Mouse (Mus musculus) adrenal gland, postnatal 0 days (tissue): ENCODE results near the gene Ramp3. TPM values are rescaled to one million over a fixed set of nuclear protein-coding genes. Genes with fewer than 3 reads are reported as not detected.

Source experiments
- polyA plus RNA-seq: library from polyadenylated mRNA; unstranded; fragments of >200 nt; fragmentation: Nextera tagmentation; extraction: Ambion mirVana; gene quantifications from 2 replicates; pipeline ENCODE4 v1.2.1, GENCODE M21; 2015

Gene Ramp3
- polyA plus RNA-seq = 16.0 and 17.1 TPM in 2 replicates

GRCm38 (mm10) chr11:6658271-6658670 lies at the start of gene Ramp3:
Ramp3 (plus strand) TSS chr11:6658521.

GRCm38 (mm10) chr11:6625478-6626387 lies 32.6 kb upstream of the Ramp3 start, which contains the start of gene Tbrg4:
Tbrg4 (minus strand) TSS chr11:6626067.

GRCm38 (mm10) chr11:6638537-6638936 lies 19.8 kb upstream of the Ramp3 start, which contains the start of gene Wap:
Wap (minus strand) TSS chr11:6638637.

Other genes with a start within 250 kb of the Ramp3 start
- 5,985 and 7,192 TPM in 2 replicates for gene Ppia, start 243.1 kb upstream of the Ramp3 start, polyA plus RNA-seq
- 261 and 304 TPM in 2 replicates for gene H2afv, start 214.1 kb upstream of the Ramp3 start, polyA plus RNA-seq
- 10.9 and 13.8 TPM in 2 replicates for gene Purb, start 182.6 kb upstream of the Ramp3 start, polyA plus RNA-seq
- gene Myo1g, start 137.6 kb upstream of the Ramp3 start, polyA plus RNA-seq = 1.7 and 1.8 TPM in 2 replicates
- 52.5 and 56.5 TPM in 2 replicates for gene Ccm2, start 111.6 kb upstream of the Ramp3 start, polyA plus RNA-seq
- gene Nacad, start 52.5 kb upstream of the Ramp3 start, polyA plus RNA-seq = 10.3 and 27.2 TPM in 2 replicates
- gene Tbrg4, start 32.5 kb upstream of the Ramp3 start, polyA plus RNA-seq = 15.0 and 23.2 TPM in 2 replicates
- not detected in 2 replicates for gene Wap, start 19.9 kb upstream of the Ramp3 start, polyA plus RNA-seq
- gene Gm11983, start 179.1 kb downstream of the Ramp3 start, polyA plus RNA-seq = not detected in 2 replicates